Mouse (Mus musculus) C2C12 (cell line): ENCODE data around the gene Gpr34.

Experiments
- CTCF ChIP-seq: IDR thresholded peaks from one replicate; pipeline ENCODE4 v1.5.1; 2011; ENCODE audit not compliant: control insufficient read depth, insufficient read depth, insufficient read length
- MAX ChIP-seq: IDR thresholded peaks from one replicate; pipeline ENCODE4 v1.6.1; 2011; ENCODE audit warnings: mild to moderate bottlenecking, control low read depth
- USF1 ChIP-seq: IDR thresholded peaks from one replicate; pipeline ENCODE4 v1.6.1; 2011; ENCODE audit warnings: low read depth, mild to moderate bottlenecking, control low read depth, moderate library complexity

GRCm38 (mm10) chrX:13631599-13632283 lies at the start of gene Gpr34:
- no peak for TF ChIP-seq CTCF
- TF ChIP-seq MAX: no peak
- no peak for TF ChIP-seq USF1
